Mouse (Mus musculus) urinary bladder, postnatal 4 days (tissue): ENCODE measurements around the gene Tanc1.

ENCODE experiments used
- DNase-seq, 2 experiments: peaks; one replicate each; pipeline ENCODE4 v3.0.0; 2021 to 2022; ENCODE audit warnings: low spot score in 2 of 2

Tanc1 gene

GRCm38 (mm10) chr2:59717746-59718294 lies 106.0 kb downstream of the Tanc1 start:
- no peak for DNase-seq

GRCm38 (mm10) chr2:59718601-59719416 lies 107.0 kb downstream of the Tanc1 start:
- DNase-seq, result no peak

- DNase-seq, result no peak
Observed at GRCm38 (mm10) chr2:59719831-59720230, 108.0 kb downstream of the Tanc1 start.

DNA sequence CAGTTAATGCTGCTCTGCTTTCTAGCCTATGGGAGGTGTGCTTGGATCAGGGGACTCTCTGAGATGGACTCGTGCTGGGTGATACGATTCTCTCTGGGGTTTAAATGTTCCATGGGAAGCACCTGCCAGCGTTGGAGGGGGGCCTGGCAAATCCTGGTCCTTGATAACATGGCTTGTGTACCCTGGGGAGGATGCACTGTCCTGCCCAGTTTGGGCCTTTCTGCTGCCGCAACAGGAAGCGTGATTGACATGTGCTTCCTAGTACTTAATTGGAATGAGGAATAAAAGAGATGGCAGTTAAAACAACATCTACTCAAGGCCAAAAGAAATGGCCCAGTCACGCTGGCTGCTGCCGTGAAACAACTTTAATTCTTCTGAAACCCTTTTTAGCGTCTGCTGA lies 109.3 kb downstream of the Tanc1 start:
- DNase-seq, result no peak

- peak in 1 of 2 experiments; percentile 39 for DNase-seq
Observed at GRCm38 (mm10) chr2:59721758-59722157, 109.9 kb downstream of the Tanc1 start.

DNA sequence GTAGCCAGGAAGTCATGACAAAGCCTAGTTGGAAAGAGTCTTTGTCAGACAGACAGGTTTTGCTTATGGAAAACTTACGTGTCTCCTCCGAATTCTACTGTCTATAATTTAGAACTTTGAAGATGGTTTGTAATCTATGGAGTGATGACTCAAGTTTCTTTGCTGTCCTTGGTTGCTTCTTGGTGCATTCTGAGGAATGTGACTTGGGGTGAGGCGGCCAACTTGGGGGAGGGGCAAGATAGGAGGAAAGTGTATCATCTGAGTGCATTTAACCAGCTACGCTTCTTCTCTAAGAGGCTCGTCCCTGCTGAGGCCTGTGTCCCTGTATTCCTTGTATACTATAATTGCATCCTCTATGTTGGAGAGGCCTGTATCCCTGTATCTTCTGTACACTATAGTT lies 111.5 kb downstream of the Tanc1 start:
- DNase-seq, result no peak

DNA sequence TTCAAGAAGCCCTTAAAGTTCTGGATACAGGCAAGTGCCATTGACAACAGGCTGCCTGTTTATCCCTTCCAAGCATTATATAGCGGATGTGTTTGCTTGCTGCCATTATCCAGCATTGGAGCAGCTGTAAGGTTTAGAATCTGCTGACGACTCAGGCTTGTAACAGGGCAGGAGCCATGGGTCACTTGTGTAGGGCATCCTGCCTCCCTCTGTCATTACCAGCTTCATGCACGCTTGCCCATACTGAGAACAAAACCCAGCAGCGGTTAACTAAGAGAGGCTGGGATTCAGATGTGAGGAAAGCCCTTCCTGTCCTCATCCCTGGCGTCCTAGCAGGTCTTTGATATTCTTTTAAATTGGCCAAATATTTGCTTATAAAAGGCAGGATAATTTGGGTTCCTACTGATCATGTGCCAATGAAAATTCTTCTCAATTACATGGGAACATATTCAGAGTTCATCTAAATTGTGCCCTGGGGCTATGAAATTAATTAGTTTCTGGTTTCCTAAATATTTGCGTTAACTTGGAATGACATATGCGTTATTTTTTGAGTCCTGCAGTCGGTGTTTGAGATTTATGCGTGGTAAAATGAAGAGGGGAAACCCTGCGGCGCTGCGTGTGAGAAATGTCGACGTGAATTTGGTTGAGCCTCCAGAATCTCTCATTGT lies 113.8 kb downstream of the Tanc1 start:
- no peak for DNase-seq

DNA sequence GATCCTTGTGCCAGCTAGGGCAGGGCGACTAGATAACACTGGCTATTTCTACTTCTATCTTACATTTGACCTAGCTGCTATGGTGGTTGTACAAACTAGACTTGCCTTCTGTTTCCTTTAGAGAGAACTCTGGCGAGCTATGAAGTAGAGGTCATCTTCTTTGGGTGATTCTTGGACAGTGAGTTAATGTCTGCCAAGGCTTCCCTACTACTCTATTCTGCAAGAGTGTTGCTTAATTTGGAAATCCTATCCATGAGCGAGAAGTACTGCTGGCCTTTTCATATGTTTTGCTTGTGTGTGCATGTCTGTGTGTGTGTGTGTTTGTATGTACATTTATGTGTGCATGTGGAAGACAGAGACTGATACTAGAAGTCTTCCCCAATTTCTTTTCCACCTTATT lies 120.0 kb downstream of the Tanc1 start:
- no peak for DNase-seq

GRCm38 (mm10) chr2:59733410-59733809 lies 121.6 kb downstream of the Tanc1 start:
- no peak for DNase-seq

DNA sequence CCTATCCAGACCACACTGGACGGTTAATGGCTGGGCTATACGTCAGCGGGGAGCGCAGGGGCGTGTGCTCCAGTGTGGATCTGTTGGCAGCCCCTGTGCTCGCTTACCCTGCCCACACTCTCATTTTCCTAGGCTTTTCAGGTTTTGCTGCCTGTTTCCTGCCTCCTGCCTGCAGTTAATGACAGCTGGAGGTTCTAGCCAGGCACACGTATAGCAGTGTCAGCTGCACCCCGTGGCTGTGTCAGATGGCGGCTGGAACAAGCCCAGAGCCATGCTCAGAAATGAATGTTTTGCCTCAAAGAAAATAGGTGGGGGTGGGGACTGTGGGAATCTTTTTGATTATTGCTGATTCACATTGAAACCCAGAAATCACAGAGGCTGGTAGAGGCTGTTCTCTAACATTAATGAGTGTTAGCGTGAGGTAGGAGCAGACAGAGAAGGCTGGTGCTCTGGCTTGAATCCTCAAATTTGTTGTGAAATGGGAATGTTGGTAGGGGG lies 124.6 kb downstream of the Tanc1 start:
- DNase-seq, result peak in 1 of 2 experiments; percentile 40

- peak in 1 of 2 experiments; percentile 35 for DNase-seq
Observed at GRCm38 (mm10) chr2:59737368-59737767, 125.5 kb downstream of the Tanc1 start.

DNA sequence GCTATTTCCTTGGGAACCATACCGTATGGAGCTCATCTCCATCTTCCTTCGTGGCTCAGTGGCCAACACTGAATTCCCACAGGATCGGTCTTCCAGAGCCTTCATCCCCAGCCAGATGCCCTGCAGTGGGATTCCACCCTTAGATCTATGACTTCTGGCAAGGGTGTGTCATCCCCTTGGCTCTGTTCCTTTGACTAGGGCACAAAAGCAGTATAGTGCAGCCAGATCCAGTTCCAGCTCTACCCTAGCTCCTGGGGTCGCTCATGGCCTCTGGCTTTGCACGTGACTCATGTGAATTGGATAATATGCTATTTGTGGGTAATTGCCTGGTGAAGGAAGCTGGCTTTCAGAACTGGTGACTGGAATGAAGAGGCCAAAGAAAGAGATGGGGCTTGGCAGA lies 126.5 kb downstream of the Tanc1 start:
- DNase-seq, result no peak

GRCm38 (mm10) chr2:59739036-59739435 lies 127.2 kb downstream of the Tanc1 start:
- no peak for DNase-seq

- DNase-seq, result no peak
Observed at GRCm38 (mm10) chr2:59742500-59743116, 130.8 kb downstream of the Tanc1 start.

GRCm38 (mm10) chr2:59745428-59745827 lies 133.6 kb downstream of the Tanc1 start:
- DNase-seq, result peak in 1 of 2 experiments; percentile 68

- DNase-seq, result no peak
Observed at GRCm38 (mm10) chr2:59746070-59746469, 134.2 kb downstream of the Tanc1 start.

- DNase-seq, result no peak
Observed at GRCm38 (mm10) chr2:59747757-59748156, 135.9 kb downstream of the Tanc1 start.

DNA sequence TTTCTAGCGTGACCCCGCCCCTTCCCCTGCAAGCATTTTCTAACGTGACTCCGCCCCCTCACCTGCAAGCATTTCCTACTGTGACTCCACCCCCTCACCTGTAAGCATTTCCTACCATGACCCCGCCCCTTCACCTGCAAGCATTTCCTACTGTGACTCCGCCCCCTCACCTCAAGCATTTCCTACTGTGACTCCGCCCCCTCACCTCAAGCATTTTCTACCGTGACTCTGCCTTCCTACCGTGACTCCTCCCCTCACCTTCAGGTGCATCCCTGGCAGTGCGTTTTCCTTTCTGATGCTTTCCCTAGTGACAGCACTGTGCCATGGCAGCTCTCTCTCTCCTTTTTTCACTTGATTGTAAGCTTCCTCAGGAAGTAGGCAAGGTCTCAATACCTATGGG lies 137.5 kb downstream of the Tanc1 start:
- DNase-seq, result no peak

GRCm38 (mm10) chr2:59751172-59751571 lies 139.3 kb downstream of the Tanc1 start:
- DNase-seq, result no peak

DNA sequence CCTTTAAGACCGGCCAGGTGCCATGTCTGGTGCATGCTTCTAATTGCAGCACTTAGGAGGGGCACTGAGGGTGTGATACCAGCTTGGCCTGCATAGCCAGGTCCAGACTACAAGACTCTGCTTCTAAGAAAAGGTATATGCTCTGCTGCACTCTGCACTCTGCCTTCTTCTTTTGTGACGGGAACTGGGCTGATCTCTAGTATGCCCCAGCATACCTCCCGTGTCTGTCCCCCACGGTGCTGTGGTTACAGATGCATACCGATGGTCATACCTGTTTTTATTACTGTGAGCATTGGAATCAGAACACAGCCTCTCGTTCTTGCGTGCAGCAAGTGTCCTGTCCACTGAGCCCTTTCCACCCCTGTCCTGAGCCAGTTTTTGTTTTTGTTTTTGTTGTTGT lies 140.3 kb downstream of the Tanc1 start:
- DNase-seq, result no peak

DNA sequence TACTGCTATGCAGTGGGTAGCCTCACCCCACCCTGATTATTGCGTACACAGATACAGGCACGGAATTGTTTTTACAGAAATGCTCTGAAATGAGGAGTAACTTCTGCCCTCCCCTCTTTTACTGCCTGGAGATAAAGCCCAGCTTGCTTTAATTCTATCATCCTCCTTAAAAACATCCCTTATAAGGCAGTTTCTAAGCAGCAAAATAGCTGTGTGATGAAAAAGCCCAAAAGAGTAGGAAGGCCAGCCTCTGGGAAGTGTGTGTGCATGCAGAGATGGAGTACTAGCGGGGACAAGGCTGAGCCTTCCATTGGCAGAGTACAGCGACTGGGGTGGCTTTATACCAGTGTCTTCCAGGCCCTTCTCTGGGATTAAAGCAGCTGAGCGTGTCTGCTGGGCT lies 140.9 kb downstream of the Tanc1 start:
- DNase-seq, result no peak

GRCm38 (mm10) chr2:59756137-59756753 lies 144.4 kb downstream of the Tanc1 start:
- no peak for DNase-seq
